Mouse (Mus musculus): ENCODE results near the gene Bloc1s2.

The Bloc1s2 gene

DNA sequence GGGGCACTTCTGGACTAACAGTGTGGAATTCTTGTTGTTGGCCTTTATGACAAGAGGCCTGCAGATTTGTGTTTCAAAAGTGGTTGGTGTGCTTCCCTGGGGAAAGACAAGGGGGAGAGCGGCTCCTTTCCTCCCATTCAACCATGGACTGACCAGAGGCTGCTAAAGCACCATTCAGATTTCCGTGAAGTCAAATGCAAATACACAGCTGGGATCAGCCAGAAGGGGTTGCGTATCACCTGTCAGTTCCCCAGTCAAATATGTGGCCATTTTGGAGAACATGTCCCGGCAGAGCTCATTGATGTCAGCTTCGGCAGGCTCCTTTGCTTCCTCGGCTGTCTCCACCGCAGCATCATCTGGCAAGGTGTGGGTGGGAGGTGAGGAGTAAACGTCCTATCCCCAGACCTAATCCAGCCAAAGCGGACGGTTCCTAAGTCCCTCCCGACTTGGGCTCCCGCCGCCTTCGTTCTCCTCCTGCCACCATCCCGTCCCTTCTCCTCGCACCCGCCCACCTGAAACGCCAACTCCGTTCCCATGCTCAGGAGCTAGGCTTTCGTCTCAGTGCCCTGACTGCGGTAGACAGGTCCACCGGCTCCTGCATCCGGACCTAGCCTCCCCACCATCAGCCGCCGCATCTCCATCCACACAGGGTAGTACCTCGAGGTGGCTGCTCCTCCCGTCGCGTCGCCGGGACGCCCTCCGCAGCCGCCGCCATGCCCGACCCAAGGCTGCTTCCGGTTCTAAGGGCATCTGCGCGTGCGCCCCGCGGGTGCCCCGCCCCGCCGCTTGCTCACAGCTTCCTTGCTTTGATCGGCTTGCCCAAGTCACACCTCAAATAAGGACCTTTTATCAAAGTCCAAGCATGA is at the start of gene Bloc1s2:
TSS of gene Bloc1s2 (minus strand) at position 745 of the 866 bp plus-strand sequence.
- DNase-seq (ENCODE audit: low read depth, low spot score): peak; percentile 82

- DNase-seq (ENCODE audit: low read depth, low spot score): peak; percentile 76
These were observed 48.9 kb upstream of the Bloc1s2 start for GRCm38 (mm10) chr19:44195138-44195537.

GRCm38 (mm10) chr19:44193906-44194305 is 47.7 kb upstream of the Bloc1s2 start:
- DNase-seq (ENCODE audit: low read depth, low spot score): no peak

GRCm38 (mm10) chr19:44192342-44192741 is 46.1 kb upstream of the Bloc1s2 start, which contains the start of gene Pkd2l1:
Gene Pkd2l1 (minus strand): TSS chr19:44192442.
- DNase-seq (ENCODE audit: low read depth, low spot score): no peak

DNA sequence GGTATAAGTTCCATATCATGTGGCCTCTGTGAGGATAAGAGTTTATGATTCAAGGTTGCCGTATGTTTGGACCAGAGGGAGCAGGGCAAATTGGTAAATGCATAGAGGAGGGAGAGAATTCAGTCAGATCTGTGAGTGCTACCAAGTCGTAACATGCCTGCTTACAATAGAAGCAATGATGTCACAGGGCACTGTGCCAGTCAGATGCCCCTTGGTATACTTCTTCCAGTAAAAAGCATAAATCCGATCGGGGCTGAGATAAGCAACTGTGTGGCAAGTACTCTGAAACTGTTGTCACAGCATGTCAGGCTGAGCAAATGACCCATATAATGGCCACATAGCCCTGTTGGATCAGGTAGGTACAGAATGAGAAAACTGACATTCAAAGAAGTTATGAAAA is 42.8 kb upstream of the Bloc1s2 start:
- no peak for DNase-seq (ENCODE audit: low read depth, low spot score)

DNA sequence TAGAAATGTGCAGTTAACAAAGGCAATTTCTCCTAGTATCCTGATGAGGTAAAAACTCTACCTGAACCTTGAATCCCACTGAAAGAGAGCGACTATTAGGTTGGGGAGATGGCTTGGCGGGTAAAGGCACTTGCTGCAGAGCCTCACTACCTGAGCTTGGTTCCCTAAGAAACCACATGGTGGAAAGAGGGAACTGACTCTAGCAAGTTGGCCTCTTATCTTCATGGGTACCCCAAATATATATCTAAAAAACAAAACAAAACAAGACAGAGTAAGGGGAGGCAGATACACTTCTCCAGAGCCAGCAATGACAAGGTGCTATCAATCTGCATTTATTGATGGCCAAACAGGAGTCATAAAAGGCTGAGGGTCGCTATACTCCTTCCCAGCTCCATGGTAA is 37.7 kb upstream of the Bloc1s2 start:
- DNase-seq (ENCODE audit: low read depth, low spot score): no peak

DNA sequence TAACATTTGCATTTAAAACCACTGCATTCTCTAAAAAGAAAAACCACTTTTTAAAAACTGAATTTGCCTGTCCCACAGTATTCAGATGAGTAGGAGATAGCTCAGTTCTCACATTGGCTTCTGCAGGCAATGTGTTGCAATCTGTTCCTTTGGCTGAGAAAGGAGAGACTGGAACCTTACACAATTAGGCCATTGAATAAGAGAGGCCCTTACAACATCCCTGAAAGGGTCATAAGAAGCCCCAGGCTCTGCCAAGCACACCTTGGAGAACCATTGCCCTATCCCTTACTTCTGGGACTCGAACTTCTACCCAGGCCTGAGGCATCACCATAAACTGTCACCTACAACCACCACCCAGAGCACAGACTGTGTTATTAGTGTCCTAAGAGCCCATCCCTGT is 34.3 kb upstream of the Bloc1s2 start:
- no peak for DNase-seq (ENCODE audit: low read depth, low spot score)

DNA sequence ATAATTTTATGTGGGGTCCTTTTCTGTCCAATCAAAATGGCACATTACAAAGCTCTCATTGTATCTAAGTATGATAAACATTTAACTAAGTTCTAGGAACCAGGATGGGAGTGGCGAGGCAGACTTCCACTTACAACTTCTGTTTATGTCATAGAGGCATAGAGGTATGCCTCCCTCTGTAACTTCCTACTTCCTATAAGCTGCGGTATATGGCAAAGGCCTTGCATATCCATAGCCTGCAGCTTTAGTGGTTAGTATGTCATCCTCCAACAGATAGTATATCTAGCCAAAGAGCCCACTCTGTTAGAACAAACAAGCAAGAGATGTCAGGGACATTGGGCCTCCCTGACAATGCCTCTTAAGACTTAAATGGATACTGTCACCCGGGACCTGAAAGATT is 30.5 kb upstream of the Bloc1s2 start:
- DNase-seq (ENCODE audit: low read depth, low spot score): no peak

GRCm38 (mm10) chr19:44174835-44175234 is 28.6 kb upstream of the Bloc1s2 start:
- no peak for DNase-seq (ENCODE audit: low read depth, low spot score)

DNA sequence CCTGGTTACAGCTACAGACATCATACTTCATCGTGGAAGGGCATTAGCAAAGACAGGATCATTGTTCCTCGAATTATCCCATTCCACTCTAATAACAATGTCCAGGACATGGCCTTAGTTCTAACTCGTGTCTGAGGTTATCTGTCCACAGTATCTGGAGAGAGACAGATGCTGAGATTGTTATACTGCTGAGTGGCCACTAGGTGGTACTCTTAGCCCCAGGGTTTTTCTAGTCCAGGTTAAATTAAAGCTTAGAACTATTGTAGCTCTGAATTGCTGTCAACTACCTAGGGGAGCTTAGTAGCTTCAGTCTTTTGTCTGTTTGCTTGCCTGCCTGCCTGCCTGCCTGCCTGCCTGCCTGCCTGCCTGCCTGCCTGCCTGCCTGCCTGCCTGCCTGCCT is 15.3 kb upstream of the Bloc1s2 start:
- DNase-seq (ENCODE audit: low read depth, low spot score): peak; percentile 48

DNA sequence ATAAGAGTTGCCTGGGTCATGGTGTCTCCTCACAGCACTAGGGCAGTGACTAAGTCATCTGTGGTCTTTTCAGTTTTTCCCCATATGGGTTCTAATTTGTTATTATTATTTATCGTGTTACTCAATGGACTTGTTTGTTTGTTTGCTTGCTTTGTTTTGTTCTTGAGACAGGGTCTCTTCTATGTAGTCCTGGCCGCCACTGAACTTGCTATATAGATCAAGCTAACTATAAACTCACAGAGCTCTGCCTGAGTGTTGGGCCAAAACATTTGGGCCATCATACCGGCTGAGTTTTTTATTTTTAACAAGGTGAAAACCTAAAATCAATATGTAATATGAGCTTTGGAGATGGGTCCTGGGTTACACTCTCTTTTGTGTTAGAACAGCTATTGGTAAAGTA is 13.1 kb upstream of the Bloc1s2 start:
- DNase-seq (ENCODE audit: low read depth, low spot score): no peak

GRCm38 (mm10) chr19:44157005-44157404 is 10.8 kb upstream of the Bloc1s2 start:
- DNase-seq (ENCODE audit: low read depth, low spot score): peak; percentile 46

- peak; percentile 58 for DNase-seq (ENCODE audit: low read depth, low spot score)
These were observed 7.5 kb upstream of the Bloc1s2 start for GRCm38 (mm10) chr19:44153781-44154180.

- no peak for DNase-seq (ENCODE audit: low read depth, low spot score)
These were observed 2.7 kb upstream of the Bloc1s2 start for GRCm38 (mm10) chr19:44148991-44149390.

DNA sequence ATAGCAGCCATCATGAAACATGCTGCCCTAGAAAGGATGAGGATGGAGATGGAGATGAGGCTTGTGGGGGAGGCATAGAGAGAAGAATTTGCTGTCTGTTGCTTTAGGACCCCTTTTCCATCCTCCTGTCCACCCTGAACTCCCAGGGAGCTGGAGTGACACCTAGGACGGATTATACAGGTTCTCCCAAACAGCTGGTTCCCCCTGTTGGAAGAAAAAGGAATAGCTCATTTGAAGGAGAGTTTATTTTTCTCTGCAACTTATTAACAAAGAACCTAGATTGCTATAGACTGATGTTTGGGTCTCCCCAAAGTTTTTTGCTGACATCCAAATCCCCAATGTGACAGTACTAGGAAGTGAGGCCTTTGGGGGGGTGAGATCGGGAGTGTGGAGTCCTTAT is 2.1 kb upstream of the Bloc1s2 start:
- DNase-seq (ENCODE audit: low read depth, low spot score): peak; percentile 46

DNA sequence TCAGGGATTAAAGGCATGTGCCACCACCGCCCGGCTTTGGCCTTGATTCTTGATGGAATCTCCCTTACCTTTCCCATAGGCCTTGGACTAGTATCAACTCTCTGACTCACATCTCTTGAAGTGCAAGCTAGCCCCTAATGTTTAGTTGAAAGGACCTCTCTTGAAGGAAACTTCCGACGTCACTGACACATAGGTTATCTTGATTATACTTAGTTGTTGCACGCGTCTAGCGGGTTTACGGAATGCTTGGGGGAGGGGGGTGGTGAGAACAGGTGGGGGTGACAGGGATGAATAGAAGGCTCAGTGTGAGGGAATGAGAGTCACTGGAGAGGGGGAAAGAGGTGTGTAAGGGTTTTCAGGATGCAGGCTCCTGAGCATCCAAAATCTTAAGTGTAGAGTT is 705 bp upstream of the Bloc1s2 start:
- no peak for DNase-seq (ENCODE audit: low read depth, low spot score)

DNA sequence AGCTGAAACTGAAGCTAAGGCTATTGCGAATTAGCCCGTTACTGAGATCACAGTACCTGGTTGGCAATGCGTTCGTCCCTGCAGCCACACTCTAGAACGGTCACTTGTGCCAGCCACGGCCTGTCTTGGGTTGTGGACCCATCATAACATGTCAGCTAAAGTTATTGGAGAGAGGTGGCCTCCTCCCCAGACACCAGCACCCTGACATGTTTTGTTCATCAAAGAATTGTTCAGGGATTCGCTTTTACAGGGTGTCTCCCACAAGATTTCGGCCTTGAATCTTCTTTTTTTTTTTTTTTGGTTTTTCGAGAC is 278 bp upstream of the Bloc1s2 start:
- DNase-seq (ENCODE audit: low read depth, low spot score): no peak

DNA sequence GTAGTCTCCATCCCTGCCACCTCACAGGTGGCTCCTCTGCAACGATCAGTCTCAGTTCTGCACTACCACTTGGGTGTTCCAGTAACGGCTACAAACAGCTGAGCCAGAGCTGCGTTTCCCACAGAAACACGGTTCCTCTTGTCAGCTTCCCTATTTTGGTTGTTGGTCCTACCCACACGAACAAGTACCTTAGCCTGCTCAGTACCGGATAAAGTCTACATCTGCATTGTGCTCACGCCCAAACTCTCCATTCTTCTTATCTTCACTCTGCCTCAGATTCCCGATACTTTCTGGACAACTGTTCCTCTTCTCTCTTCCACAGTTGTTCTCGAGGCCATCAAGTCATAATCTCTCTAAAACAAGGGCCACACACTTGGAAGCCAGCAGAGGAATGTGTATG is 1.9 kb downstream of the Bloc1s2 start:
- DNase-seq (ENCODE audit: low read depth, low spot score): no peak

GRCm38 (mm10) chr19:44135960-44136485 is 10.2 kb downstream of the Bloc1s2 start:
- DNase-seq (ENCODE audit: low read depth, low spot score): no peak

DNA sequence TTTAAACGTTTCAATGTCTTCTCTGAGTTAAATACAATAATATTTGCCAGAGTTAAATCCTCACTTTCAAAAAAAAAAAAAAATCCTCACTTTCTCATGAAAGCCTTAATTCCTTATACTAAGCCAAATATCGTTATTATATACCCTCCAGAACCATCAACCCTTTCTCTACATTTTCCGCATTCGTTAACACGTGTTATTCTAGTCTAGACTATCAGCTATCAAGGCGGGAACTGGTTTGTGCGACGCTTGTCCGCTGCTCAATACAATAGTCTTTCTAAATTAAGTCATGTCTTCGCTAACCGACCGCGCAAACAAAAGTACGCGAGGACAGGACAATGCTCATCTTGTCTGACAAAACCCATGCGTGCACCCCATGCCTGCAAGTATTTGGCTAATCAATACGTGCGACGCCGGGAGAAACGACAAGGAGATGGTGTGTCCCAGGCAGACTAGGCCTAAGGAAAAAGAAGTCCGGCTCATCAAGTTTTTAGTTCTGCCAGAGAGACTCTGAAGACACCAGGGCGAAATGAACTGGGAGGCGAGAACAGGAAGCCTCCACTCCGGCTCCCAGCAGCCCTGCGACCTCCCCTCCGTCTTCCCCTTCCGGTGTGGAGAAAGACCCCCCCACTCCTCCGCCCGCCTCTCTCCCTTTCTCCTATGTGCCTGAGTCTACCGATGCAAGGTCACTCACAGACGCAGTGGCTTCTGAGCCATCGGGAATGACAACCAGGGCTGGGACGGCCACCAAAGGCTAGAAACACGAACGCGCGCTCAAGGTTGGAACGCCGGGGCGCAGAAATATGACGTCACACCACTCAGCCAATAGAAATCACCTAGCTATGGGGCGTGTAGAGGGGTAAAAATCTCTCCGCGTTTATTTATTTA is 10.9 kb downstream of the Bloc1s2 start, which contains the start of gene Cwf19l1:
TSS of gene Cwf19l1 (minus strand) at position 805 of the 888 bp plus-strand sequence.
- peak; percentile 93 for DNase-seq (ENCODE audit: low read depth, low spot score)

DNA sequence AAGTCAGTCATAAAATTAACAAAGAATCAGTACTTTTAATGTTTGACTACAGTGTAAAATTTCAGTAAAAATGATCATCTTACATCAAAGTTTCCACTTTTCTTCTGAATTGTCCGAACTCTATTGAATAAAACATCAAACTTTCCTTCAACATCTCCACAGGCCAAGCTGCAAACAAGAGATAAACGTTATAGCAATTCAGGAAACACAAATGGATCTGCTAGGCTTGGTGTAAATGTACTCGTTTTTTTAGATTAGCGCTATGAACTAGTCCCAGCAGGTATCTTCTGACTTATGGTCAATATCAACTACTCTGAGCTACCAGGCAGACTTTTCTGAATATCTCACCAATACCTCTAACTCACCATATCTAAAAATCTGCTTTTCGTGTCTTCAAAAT is 13.3 kb downstream of the Bloc1s2 start:
- DNase-seq (ENCODE audit: low read depth, low spot score): no peak

- DNase-seq (ENCODE audit: low read depth, low spot score): no peak
These were observed 17.7 kb downstream of the Bloc1s2 start for GRCm38 (mm10) chr19:44128560-44128959.
